Mouse (Mus musculus): ENCODE results near the gene Fam171b.
A peak's percentile ranks its signal among the peaks of the same experiment; 100 is the strongest.

The Fam171b gene

GRCm38 (mm10) chr2:83812483-83813272, at the start of gene Fam171b:
Gene Fam171b (plus strand): TSS chr2:83812636.
- DNase-seq (ENCODE audit: low spot score): peak; percentile 78

GRCm38 (mm10) chr2:83766058-83766457, 46.4 kb upstream of the Fam171b start:
- no peak for DNase-seq (ENCODE audit: low spot score)

- DNase-seq (ENCODE audit: low spot score): no peak
Observed at GRCm38 (mm10) chr2:83766878-83767277, 45.6 kb upstream of the Fam171b start.

- no peak for DNase-seq (ENCODE audit: low spot score)
Observed at GRCm38 (mm10) chr2:83768311-83769047, 44.0 kb upstream of the Fam171b start.

GRCm38 (mm10) chr2:83771155-83771812, 41.2 kb upstream of the Fam171b start:
- DNase-seq (ENCODE audit: low spot score): no peak

GRCm38 (mm10) chr2:83791330-83792073, 20.9 kb upstream of the Fam171b start:
- DNase-seq (ENCODE audit: low spot score): no peak

GRCm38 (mm10) chr2:83792102-83792501, 20.3 kb upstream of the Fam171b start:
- no peak for DNase-seq (ENCODE audit: low spot score)

- DNase-seq (ENCODE audit: low spot score): no peak
Observed at GRCm38 (mm10) chr2:83795766-83796165, 16.7 kb upstream of the Fam171b start.

- DNase-seq (ENCODE audit: low spot score): no peak
Observed at GRCm38 (mm10) chr2:83797902-83798497, 14.4 kb upstream of the Fam171b start.

GRCm38 (mm10) chr2:83813273-83813892, 947 bp downstream of the Fam171b start:
- no peak for DNase-seq (ENCODE audit: low spot score)

GRCm38 (mm10) chr2:83814009-83814408, 1.6 kb downstream of the Fam171b start:
- no peak for DNase-seq (ENCODE audit: low spot score)

- no peak for DNase-seq (ENCODE audit: low spot score)
Observed at GRCm38 (mm10) chr2:83816147-83816546, 3.7 kb downstream of the Fam171b start.

GRCm38 (mm10) chr2:83825161-83825560, 12.7 kb downstream of the Fam171b start:
- no peak for DNase-seq (ENCODE audit: low spot score)

GRCm38 (mm10) chr2:83828895-83829539, 16.6 kb downstream of the Fam171b start:
- no peak for DNase-seq (ENCODE audit: low spot score)

- no peak for DNase-seq (ENCODE audit: low spot score)
Observed at GRCm38 (mm10) chr2:83832903-83833302, 20.5 kb downstream of the Fam171b start.

GRCm38 (mm10) chr2:83835313-83836070, 23.1 kb downstream of the Fam171b start:
- DNase-seq (ENCODE audit: low spot score): no peak

GRCm38 (mm10) chr2:83848495-83848894, 36.1 kb downstream of the Fam171b start:
- DNase-seq (ENCODE audit: low spot score): no peak

- DNase-seq (ENCODE audit: low spot score): no peak
Observed at GRCm38 (mm10) chr2:83853423-83853822, 41.0 kb downstream of the Fam171b start.

- no peak for DNase-seq (ENCODE audit: low spot score)
Observed at GRCm38 (mm10) chr2:83856236-83856635, 43.8 kb downstream of the Fam171b start.
